Mouse (Mus musculus) skeletal muscle tissue, adult 2 months (tissue): Measurements from ENCODE around the gene Hpcal1.
"Not testable (repeated sequence)": the region's sequence is repeated elsewhere in the genome, so short reads cannot be mapped to it uniquely, and the experiment has no call there.

Source experiments
- DNase-seq: peaks from one replicate; pipeline ENCODE4 v3.0.0-alpha.2; 2012; ENCODE audit warnings: low read depth, low spot score

Hpcal1 gene

GRCm38 (mm10) chr12:17738473-17738872 is 47.8 kb downstream of the Hpcal1 start:
- no peak for DNase-seq

GRCm38 (mm10) chr12:17740226-17740625 is 49.6 kb downstream of the Hpcal1 start:
- no peak for DNase-seq

GRCm38 (mm10) chr12:17741637-17742364 is 51.1 kb downstream of the Hpcal1 start:
- DNase-seq: peak; percentile 72

GRCm38 (mm10) chr12:17742571-17743321 is 52.1 kb downstream of the Hpcal1 start:
- DNase-seq: no peak

GRCm38 (mm10) chr12:17745431-17745830 is 54.8 kb downstream of the Hpcal1 start:
- no peak for DNase-seq

- peak; percentile 70 for DNase-seq
Measured at GRCm38 (mm10) chr12:17746725-17747124, 56.1 kb downstream of the Hpcal1 start.

GRCm38 (mm10) chr12:17747191-17748154 is 56.8 kb downstream of the Hpcal1 start:
- no peak for DNase-seq

- no peak for DNase-seq
Measured at GRCm38 (mm10) chr12:17748155-17748529, 57.5 kb downstream of the Hpcal1 start.

GRCm38 (mm10) chr12:17749784-17750183 is 59.1 kb downstream of the Hpcal1 start:
- DNase-seq: no peak

- no peak for DNase-seq
Measured at GRCm38 (mm10) chr12:17750500-17750899, 59.8 kb downstream of the Hpcal1 start.

- DNase-seq: no peak
Measured at GRCm38 (mm10) chr12:17752828-17753227, 62.2 kb downstream of the Hpcal1 start.

- no peak for DNase-seq
Measured at GRCm38 (mm10) chr12:17754771-17755170, 64.1 kb downstream of the Hpcal1 start.

- no peak for DNase-seq
Measured at GRCm38 (mm10) chr12:17756891-17757290, 66.2 kb downstream of the Hpcal1 start.

- DNase-seq: no peak
Measured at GRCm38 (mm10) chr12:17762286-17762933, 71.8 kb downstream of the Hpcal1 start.

- no peak for DNase-seq
Measured at GRCm38 (mm10) chr12:17763054-17763453, 72.4 kb downstream of the Hpcal1 start.

GRCm38 (mm10) chr12:17764005-17764404 is 73.3 kb downstream of the Hpcal1 start:
- no peak for DNase-seq

GRCm38 (mm10) chr12:17767567-17767966 is 76.9 kb downstream of the Hpcal1 start:
- DNase-seq: not testable (repeated sequence)

GRCm38 (mm10) chr12:17769476-17770172 is 79.0 kb downstream of the Hpcal1 start:
- no peak for DNase-seq

GRCm38 (mm10) chr12:17770538-17770937 is 79.9 kb downstream of the Hpcal1 start:
- peak; percentile 39 for DNase-seq

GRCm38 (mm10) chr12:17773721-17774120 is 83.1 kb downstream of the Hpcal1 start:
- peak; percentile 44 for DNase-seq

- not testable (repeated sequence) for DNase-seq
Measured at GRCm38 (mm10) chr12:17774842-17775241, 84.2 kb downstream of the Hpcal1 start.
